Mouse (Mus musculus): Measurements from ENCODE around the gene Kynu.

Kynu gene

DNA sequence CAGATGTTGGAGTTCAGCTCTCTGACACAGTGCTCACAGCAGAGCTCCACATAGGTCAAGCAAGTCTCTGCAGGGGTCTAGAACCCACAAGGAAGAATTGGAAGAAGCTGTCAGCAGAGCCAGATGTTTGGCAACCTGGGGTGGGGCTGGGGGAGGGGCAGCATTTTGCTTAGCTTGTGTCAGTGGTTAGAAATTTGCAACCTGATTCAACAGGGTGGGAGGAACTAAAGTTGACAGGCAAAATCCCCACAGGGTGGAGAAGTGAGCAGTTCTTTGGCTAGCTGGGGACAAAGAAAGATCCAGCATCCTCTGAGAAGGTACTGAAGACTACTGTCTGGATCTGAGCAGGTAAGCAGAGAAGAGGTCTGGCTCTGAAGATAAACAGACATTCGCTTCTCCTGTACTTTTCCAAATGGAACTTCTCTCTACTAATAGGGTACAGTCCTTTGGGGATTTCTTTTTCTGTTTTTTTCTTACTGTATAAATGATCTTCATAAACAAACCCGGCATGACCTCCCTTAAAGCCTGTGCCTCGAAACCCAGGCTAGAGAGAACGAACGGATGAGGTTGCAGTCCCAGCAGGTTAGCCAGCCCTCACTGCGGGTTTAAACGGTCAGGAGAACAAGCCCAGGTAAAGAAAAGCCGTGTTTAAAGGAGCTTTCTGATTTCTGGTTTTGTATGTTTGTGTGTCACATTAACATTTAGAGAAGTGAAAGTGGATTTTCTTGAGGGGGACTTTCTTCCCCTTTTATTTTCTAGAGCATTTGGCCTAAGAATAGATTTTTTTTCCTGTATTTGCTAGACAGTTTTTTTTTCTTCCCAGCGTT is at the start of gene Kynu:
TSS of gene Kynu (plus strand) at position 268 of the 827 bp plus-strand sequence.
- DNase-seq (ENCODE audit: low spot score in 2 of 2): no peak

DNA sequence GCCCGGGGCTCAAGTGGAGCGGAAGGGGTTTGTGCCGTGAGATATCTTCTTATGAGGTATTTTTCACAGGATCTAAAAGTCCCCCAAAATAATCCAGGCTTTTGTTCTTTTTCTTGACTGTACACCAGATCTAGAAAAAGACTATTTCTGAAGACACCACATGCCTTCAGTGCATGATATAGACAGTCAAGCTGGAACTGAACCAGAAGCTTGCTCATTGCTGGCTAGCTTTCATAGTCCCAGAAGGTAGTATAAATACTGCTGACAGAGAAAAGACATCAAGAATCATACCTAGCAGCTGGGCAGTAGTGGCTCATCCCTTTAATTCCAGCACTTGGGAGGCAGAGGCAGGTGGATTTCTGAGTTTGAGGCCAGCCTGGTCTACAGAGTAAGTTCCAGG is 48.9 kb upstream of the Kynu start:
- DNase-seq (ENCODE audit: low spot score in 2 of 2): peak in 1 of 2 experiments; percentile 19

GRCm38 (mm10) chr2:43513852-43514251 is 41.3 kb upstream of the Kynu start:
- no peak for DNase-seq (ENCODE audit: low spot score in 2 of 2)

DNA sequence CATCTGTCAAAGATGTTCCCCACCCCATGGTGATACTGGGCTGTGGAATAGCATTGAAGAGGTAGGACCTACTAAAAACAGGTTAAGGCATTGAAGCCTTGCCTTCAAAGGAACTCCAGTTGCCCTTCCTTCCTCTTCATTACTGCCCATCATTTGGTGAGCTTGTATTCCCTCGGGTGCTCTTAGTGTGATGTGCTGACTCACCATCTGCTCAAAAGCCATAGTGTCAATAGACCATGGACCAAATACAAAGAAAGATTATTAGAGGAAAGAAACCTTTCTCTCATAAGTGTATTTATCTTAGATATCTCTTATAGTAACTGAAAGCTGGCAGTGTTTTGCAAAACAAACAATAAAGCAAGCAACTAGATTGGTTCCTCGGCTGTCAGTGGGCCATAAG is 20.7 kb upstream of the Kynu start:
- no peak for DNase-seq (ENCODE audit: low spot score in 2 of 2)

GRCm38 (mm10) chr2:43542615-43543014 is 12.5 kb upstream of the Kynu start:
- no peak for DNase-seq (ENCODE audit: low spot score in 2 of 2)

DNA sequence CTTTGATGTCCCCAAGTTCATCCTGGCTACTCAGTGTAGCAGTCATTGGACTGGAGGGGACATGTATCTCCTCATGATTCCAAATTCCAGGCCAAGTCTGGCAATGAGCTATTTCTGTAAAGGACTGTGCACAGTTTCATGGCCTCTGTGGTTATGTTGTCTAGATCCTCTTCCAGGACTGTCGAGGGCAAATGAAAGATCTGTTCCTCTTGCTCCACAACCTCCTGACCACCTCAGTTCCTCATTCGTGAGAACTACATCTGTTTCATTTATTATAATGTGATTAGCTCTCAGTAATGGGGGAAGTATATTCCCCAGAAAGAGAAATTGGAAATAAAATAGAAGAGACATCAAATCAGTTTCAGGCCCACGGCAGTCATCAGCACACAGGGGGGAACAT is 9.5 kb upstream of the Kynu start:
- DNase-seq (ENCODE audit: low spot score in 2 of 2): no peak

GRCm38 (mm10) chr2:43546448-43546847 is 8.7 kb upstream of the Kynu start:
- DNase-seq (ENCODE audit: low spot score in 2 of 2): no peak

DNA sequence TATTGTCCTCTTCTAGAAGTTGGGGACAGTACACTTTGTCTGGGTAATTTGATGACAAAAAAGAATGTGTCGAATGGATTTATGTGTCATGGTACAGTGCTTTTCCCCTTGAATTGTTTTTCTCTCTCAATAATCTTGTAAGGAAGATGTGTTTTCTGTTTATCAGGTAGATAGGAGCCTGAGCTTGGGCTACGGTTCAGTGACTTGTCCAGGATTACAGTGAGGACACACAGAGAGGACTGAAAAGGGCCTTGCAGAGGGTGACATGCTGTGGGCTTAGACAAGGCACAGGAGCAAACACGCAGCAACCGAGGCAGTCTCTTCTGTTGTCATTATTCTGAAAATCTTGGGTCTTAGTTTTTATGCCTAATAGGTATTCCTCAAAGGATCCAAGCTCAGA is 913 bp upstream of the Kynu start:
- no peak for DNase-seq (ENCODE audit: low spot score in 2 of 2)

- DNase-seq (ENCODE audit: low spot score in 2 of 2): no peak
Observed at GRCm38 (mm10) chr2:43555889-43556285, 758 bp downstream of the Kynu start.

DNA sequence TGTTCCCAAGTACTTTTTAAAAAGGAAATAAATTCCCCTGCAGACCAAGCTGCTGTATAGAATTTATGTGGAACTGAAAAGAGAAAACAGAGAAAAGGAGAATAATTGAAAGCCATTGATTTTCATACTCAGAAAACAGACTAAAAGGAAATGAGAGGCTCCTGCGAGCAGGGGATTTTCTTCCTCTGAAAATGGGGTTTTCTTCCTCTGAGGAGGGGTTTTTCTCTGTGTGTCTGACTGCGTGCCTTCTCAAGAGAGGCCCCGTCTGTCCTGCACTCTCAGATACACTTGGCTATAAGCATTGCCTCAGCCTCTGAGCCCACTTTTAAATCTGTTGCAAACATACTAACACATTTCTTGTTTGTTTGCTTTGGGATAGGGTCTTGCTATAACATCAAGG is 1.9 kb downstream of the Kynu start:
- DNase-seq (ENCODE audit: low spot score in 2 of 2): no peak

- DNase-seq (ENCODE audit: low spot score in 2 of 2): no peak
Observed at GRCm38 (mm10) chr2:43561209-43561608, 6.1 kb downstream of the Kynu start.

- no peak for DNase-seq (ENCODE audit: low spot score in 2 of 2)
Observed at GRCm38 (mm10) chr2:43562779-43563178, 7.7 kb downstream of the Kynu start.

DNA sequence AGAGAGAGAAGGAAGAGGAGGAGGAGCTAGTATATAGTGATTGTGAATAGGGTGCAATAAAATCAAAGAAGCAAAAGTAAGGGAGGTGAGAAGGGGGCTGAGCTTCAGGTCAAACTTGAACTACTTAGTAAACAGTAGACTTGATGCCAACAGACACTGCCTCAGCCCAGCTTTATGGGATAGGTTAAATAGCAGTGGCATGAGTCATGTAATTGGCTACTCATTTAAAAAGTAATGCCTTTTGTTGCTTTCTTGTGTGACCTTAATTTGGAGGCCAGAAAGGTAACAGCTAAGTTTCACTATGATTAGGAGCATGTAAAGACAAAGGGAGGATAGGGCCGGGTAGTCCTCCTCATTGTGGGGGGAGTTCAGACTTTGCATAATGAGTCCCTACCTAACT is 13.3 kb downstream of the Kynu start:
- no peak for DNase-seq (ENCODE audit: low spot score in 2 of 2)

DNA sequence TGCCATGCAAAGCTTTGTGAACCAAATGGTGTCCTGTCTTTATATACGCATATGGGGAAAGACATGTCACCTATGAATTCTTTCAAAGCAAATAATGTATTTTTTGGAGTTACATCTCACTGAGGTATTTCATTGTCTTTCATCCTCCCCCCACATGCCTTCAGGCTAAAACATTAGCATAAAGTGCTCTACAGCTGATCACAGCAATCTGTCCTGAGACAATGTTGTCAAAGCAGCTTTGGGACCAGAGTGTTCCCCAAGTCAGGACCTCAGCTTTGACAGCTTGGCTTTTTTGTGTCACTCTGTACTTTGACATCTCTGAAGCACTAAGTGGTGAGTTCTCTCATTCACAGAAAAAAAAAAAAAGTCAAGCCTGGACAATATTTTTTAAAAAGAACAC is 18.4 kb downstream of the Kynu start:
- no peak for DNase-seq (ENCODE audit: low spot score in 2 of 2)

- no peak for DNase-seq (ENCODE audit: low spot score in 2 of 2)
Observed at GRCm38 (mm10) chr2:43583243-43583812, 28.2 kb downstream of the Kynu start.

- DNase-seq (ENCODE audit: low spot score in 2 of 2): no peak
Observed at GRCm38 (mm10) chr2:43585508-43585907, 30.4 kb downstream of the Kynu start.

DNA sequence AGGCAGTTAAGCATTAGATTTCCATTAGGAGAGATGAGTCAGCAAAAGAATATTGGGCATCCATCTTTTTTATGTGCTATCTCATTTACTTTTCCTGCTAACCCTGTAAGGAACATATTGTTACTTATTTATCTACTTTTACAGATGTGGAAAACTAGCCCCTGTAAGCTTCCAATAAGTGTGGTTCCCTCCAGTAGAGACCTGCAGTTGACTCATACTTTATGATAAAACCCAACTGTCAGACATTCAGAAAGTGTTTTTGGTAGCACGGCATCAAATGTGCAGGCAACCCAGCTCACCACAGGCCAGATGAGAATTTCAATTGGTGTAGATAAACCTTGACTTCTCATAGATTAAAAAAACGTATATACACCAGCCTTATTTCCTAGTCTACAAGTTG is 32.7 kb downstream of the Kynu start:
- DNase-seq (ENCODE audit: low spot score in 2 of 2): no peak

DNA sequence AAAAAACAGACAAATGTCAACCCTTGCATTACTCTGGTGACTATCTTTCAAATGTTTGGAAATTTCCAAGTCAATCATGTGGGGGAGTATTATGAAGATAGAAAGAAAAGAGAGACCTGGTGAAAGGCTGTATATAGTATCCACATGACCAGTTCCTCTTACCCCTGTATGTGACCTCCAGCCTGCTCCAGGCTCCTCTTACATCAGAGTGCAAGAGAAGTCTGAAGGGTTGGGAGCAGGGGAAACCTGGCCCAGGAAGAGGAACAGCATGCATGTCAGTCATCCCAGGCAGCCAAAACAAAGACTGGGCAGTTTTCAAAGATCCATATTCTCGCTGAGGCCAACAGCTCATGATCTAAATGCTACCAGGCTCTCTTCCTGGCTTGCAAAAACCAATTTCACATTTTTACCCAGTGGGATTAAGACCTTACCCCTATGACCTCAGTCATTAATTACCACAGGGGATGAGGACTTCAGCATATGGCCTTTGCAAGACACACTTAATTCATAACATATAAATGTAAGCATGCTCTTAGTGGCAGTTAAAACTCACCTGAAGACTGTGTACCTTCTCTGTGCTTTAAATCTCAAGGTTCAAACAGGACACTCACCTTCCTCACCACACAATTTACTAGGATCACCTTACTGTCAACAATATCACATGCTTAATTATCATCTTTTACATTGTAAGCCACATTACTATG is 37.0 kb downstream of the Kynu start:
- no peak for DNase-seq (ENCODE audit: low spot score in 2 of 2)

DNA sequence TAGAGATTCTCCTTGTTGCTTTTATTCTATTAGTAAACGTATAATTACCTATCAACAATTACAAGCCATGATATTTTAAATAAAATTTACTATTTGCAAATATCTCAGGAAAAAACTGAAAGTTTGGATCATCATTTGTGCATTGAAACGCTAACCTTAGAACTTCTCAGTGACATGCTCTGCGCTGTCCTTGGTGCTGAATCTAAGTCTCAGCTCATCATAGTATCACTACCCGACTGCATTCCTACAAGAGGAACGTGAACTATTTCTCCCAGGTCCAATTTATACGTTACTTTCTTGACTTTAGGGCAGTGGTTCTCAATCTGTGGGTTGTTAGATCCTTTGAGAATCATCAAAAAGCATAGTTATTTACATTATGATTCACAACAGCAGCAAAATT is 58.4 kb downstream of the Kynu start:
- DNase-seq (ENCODE audit: low spot score in 2 of 2): no peak

DNA sequence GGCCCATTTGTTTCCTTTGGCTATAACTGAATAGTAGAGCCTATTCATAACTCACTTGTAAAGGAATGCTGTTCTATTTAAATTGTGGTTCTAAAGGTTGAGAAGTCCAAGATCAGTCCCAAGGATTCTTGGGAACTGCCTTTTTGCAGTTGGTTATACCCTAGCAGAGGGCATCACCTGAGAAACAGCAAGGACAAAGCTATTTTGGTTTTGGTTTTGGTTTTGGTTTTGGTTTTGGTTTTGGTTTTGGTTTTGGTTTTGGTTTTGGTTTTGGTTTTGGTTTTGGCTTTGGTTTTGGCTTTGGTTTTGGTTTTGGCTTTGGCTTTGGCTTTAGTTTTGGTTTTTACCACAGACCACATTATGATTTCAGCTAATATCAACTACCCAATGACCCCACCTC is 66.0 kb downstream of the Kynu start:
- DNase-seq (ENCODE audit: low spot score in 2 of 2): no peak

GRCm38 (mm10) chr2:43622844-43623243 is 67.7 kb downstream of the Kynu start:
- DNase-seq (ENCODE audit: low spot score in 2 of 2): no peak

DNA sequence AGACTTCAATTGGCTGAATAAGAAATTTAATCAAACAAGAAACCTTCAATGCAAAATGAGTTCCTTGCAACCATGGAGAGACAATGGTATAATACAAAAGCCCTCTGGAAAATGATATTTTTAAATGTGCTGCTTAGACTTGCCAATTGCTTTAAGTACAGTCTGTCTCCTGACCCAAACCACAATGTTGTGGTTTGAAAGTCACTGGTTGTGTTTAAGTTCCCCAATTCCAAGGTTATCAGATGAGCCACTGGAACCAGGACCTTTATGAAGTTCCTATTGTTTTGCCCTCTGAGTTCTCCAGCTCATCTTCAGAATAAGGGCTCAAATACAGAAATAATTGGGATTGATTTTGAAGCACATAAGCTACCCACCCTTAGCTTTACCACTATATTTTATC is 76.7 kb downstream of the Kynu start:
- DNase-seq (ENCODE audit: low spot score in 2 of 2): no peak

- no peak for DNase-seq (ENCODE audit: low spot score in 2 of 2)
Observed at GRCm38 (mm10) chr2:43636498-43636897, 81.4 kb downstream of the Kynu start.

Data from frontal cortex, postnatal 10 days (tissue).